Mouse (Mus musculus) bone marrow macrophage, adult 2 months (primary cell): ENCODE results near the gene Baz2b.

Source experiments
- CTCF ChIP-seq: IDR thresholded peaks from 2 replicates; pipeline ENCODE4 v1.5.1; 2012; ENCODE audit warnings: low read depth, mild to moderate bottlenecking, low read length, moderate library complexity
- POLR2A ChIP-seq: IDR thresholded peaks from 2 replicates; pipeline ENCODE4 v1.6.1; 2012; ENCODE audit warnings: mild to moderate bottlenecking, low read depth, low read length, borderline replicate concordance

DNA sequence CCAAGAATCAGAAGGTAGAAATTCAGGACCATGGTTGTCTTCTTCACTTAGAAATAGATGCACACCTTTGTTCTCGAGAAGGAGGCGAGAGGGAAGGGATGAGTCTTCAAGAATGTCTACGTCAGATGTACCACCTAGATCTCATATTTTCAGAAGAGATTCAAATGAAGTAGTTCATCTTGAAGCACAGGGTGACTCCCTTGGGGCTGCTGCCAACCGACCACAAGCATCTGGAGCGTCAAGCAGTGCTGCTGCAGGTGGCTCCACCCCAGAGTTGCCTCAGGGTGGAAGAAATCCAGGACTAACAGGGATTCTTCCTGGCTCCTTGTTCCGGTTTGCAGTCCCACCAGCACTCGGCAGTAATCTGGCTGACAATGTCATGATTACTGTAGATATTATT lies 24.9 kb upstream of the Baz2b start:
- no peak for TF ChIP-seq POLR2A
- TF ChIP-seq CTCF, result no peak
